Mouse (Mus musculus): ENCODE data around the gene Setd3. TPM values are rescaled to one million over a fixed set of nuclear protein-coding genes. Genes with fewer than 3 reads are reported as not detected.

Gene Setd3
- polyA plus RNA-seq, 1 experiment from 2014 or later: 62.4 TPM

DNA sequence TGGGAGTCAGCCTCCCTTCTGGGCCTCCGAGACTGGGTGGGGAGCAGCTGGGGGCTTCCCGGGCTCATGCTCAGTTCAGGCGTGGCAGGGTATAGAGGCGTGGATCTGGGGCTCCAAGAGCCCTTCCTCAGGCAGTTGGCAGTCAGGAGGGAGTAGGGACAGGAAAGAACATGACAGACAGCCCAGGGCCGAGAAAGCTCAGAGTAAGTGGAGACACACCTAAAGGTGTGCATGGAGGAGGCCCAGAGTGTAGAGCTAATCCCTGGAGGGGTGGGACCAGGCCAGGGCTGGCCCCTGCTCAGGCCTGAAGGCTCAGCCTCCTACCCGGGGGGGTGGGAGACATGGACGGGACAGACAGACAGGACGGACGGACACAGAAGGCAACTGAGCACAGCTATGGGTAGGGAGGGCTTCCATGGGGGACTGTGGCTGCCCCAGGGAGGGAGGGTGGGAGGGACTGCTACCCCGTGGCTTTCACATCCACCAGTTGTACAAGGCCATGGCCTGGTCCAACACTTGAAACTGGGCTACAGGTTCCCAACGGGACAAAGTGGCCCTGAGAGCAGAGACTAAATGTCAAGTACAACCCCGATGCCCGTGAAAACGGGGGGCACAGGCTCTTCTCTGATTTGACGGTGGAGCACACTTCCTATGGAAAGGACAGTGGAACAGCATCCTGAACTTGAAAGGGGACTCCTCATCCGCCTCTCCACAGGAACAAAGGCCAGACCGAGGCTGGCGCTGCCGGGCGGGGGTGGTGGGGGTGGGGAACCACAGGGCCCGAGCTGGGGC is 40.9 kb upstream of the Setd3 start:
- 71% methylated on average over 21 of the region's 21 CpGs for WGBS (ENCODE audit: insufficient replicate concordance)
- 0 out of 2 replicates have a peak overlapping the region, but pooled peaks have one; percentile 31 for H3K27ac ChIP-seq (ENCODE audit: low read depth, low read length)
- H3K9me3 ChIP-seq (replicated peaks; ENCODE audit: control insufficient read depth, low read length): no peaks in the 10 kb centered on the region
- H3K4me3 ChIP-seq (ENCODE audit: low read depth, low read length): no peak overlapping the region
- no peak for ATAC-seq (replicated peaks; ENCODE audit: insufficient number of reproducible peaks, low FRiP score, low TSS enrichment)
- H3K36me3 ChIP-seq (ENCODE audit: control insufficient read depth, insufficient read depth, low read length): no peaks in the 10 kb centered on the region
- H3K4me1 ChIP-seq (ENCODE audit: control insufficient read depth, insufficient read depth, low read length): peaks cover 68% of the 10 kb centered on the region
- no peak overlapping the region for H3K9ac ChIP-seq (ENCODE audit: low read depth, low read length)
- H3K4me2 ChIP-seq: no peak overlapping the region
- no peaks in the 10 kb centered on the region for H3K27me3 ChIP-seq (ENCODE audit: control insufficient read depth, insufficient read depth, low read length)

DNA sequence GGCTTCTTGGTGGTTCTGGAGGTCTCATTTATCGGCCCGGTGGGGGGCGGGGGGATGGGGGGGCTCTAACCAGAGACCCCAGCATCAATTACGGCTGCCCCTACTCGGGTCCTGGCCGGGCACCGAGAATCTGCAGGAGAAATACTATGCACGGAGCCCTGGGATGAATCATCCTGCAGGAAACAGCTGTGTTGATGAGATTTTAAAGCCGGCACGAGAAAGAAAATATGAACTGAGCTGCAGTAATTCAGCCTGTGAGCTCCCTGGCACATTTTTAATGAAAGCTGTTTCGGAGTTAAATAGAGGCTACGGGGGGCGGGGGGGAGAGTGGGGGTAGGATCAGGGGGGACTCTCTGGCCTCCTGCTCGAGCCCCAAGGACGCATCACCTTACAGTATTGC is 40.0 kb upstream of the Setd3 start:
- H3K27me3 ChIP-seq (ENCODE audit: control insufficient read depth, insufficient read depth, low read length): no peaks in the 10 kb centered on the region
- no peak overlapping the region for H3K9ac ChIP-seq (ENCODE audit: low read depth, low read length)
- 0 out of 2 replicates have a peak overlapping the region, but pooled peaks have one; percentile 31 for H3K27ac ChIP-seq (ENCODE audit: low read depth, low read length)
- 58% methylated on average over 15 of the region's 15 CpGs for WGBS (ENCODE audit: insufficient replicate concordance)
- no peaks in the 10 kb centered on the region for H3K9me3 ChIP-seq (replicated peaks; ENCODE audit: control insufficient read depth, low read length)
- no peaks in the 10 kb centered on the region for H3K36me3 ChIP-seq (ENCODE audit: control insufficient read depth, insufficient read depth, low read length)
- no peak for ATAC-seq (replicated peaks; ENCODE audit: insufficient number of reproducible peaks, low FRiP score, low TSS enrichment)
- H3K4me1 ChIP-seq (ENCODE audit: control insufficient read depth, insufficient read depth, low read length): peaks cover 68% of the 10 kb centered on the region
- H3K4me2 ChIP-seq: no peak overlapping the region
- H3K4me3 ChIP-seq (ENCODE audit: low read depth, low read length): no peak overlapping the region

DNA sequence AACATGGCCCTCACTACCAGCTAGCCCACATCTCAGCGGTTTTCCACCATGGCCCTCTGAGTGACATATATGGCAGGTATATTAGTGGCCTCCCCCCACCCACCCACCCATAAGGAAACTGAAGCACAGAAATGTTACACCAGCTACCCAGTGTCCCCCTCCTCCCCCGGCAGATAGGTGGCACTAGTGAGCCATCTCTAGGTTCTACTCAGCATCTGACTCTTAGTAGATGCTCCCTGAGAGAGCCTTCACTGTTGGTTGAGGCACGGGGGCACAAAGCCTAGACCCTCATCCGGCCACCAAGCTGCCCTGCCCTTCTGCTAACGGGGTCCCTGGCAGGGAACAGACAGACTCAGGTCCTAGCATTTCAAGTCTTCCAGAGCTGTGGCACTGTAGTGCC is 38.5 kb upstream of the Setd3 start:
- no peak for ATAC-seq (replicated peaks; ENCODE audit: insufficient number of reproducible peaks, low FRiP score, low TSS enrichment)
- Histone ChIP-seq H3K4me2 (no peak overlapping the region), H3K27me3 (ENCODE audit: control insufficient read depth, insufficient read depth, low read length) (no peaks in the 10 kb centered on the region), H3K4me1 (ENCODE audit: control insufficient read depth, insufficient read depth, low read length) (peaks cover 70% of the 10 kb centered on the region), H3K9ac (ENCODE audit: low read depth, low read length) (no peak overlapping the region), H3K36me3 (ENCODE audit: control insufficient read depth, insufficient read depth, low read length) (no peaks in the 10 kb centered on the region), H3K9me3 (replicated peaks; ENCODE audit: control insufficient read depth, low read length) (no peaks in the 10 kb centered on the region), H3K4me3 (ENCODE audit: low read depth, low read length) (no peak overlapping the region), H3K27ac (ENCODE audit: low read depth, low read length) (no peak overlapping the region)
- WGBS (ENCODE audit: insufficient replicate concordance): 58% methylated on average over 4 of the region's 5 CpGs

DNA sequence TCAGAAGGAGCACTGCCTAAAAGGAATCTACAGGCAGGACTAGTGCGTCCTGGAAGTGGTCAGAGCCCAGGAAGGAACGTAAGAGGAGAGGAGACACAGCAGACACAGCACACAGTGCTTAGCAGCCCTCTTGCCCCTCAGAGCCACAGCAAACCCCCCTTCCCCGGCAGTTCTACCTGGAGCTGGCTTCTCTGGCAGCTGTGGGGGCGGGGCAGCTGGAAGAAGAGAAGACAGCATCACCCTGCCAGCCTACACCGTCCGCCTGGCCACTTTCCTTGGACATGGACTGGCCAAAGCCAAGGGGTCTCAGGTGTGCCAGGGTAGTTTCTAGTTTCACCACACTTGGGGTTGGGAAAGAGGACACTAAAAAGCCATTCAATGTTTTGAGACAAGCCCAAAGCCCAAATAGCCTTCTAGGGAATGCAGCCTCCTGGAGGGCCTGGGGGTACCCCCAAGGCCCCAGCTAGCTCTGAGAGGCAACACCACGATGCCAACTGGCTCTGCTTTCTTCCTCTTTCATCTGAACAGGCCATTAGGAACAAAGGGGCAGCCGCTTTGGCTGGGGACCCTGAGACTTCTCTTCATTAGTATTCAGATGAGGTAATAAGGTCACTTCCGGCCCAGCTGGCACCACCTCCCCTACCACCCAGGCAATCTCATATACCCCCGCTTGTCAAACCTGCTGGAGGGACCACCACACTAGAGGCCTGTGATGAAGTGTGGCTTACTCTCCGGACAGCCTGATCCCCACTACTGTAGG is 37.7 kb upstream of the Setd3 start:
- Histone ChIP-seq H3K36me3 (ENCODE audit: control insufficient read depth, insufficient read depth, low read length) (no peaks in the 10 kb centered on the region), H3K4me3 (ENCODE audit: low read depth, low read length) (no peak overlapping the region), H3K4me1 (ENCODE audit: control insufficient read depth, insufficient read depth, low read length) (peaks cover 78% of the 10 kb centered on the region), H3K27me3 (ENCODE audit: control insufficient read depth, insufficient read depth, low read length) (no peaks in the 10 kb centered on the region), H3K9ac (ENCODE audit: low read depth, low read length) (no peak overlapping the region), H3K9me3 (replicated peaks; ENCODE audit: control insufficient read depth, low read length) (no peaks in the 10 kb centered on the region), H3K4me2 (no peak overlapping the region), H3K27ac (ENCODE audit: low read depth, low read length) (no peak overlapping the region)
- ATAC-seq (replicated peaks; ENCODE audit: insufficient number of reproducible peaks, low FRiP score, low TSS enrichment): no peak
- WGBS (ENCODE audit: insufficient replicate concordance): 82% methylated on average over 11 of the region's 11 CpGs

DNA sequence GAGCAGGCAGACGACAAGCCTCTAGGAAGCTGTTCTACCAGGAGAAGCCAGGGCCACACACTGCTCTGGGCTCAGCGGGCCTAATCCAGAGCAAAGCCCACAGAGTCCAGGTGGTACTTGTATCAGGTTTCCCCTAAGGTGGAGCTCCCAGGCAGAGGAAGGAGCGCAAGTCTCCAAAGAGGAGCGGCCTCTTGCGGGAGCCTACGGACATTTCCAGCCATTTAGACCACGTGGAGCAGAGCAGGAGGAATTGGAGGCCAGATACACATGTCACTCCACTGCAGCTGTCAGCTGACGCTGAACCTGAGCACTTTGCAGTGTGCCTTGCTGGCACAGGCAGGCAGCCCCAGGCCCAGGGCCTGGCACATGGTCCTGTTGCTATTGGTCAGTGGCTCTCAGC is 36.0 kb upstream of the Setd3 start:
- Histone ChIP-seq H3K27me3 (ENCODE audit: control insufficient read depth, insufficient read depth, low read length) (no peaks in the 10 kb centered on the region), H3K4me2 (no peak overlapping the region), H3K9ac (ENCODE audit: low read depth, low read length) (no peak overlapping the region), H3K4me3 (ENCODE audit: low read depth, low read length) (no peak overlapping the region), H3K4me1 (ENCODE audit: control insufficient read depth, insufficient read depth, low read length) (peaks cover 72% of the 10 kb centered on the region), H3K27ac (ENCODE audit: low read depth, low read length) (no peak overlapping the region), H3K9me3 (replicated peaks; ENCODE audit: control insufficient read depth, low read length) (no peaks in the 10 kb centered on the region), H3K36me3 (ENCODE audit: control insufficient read depth, insufficient read depth, low read length) (no peaks in the 10 kb centered on the region)
- 29% methylated on average over 8 of the region's 8 CpGs for WGBS (ENCODE audit: insufficient replicate concordance)
- ATAC-seq (replicated peaks; ENCODE audit: insufficient number of reproducible peaks, low FRiP score, low TSS enrichment): no peak

DNA sequence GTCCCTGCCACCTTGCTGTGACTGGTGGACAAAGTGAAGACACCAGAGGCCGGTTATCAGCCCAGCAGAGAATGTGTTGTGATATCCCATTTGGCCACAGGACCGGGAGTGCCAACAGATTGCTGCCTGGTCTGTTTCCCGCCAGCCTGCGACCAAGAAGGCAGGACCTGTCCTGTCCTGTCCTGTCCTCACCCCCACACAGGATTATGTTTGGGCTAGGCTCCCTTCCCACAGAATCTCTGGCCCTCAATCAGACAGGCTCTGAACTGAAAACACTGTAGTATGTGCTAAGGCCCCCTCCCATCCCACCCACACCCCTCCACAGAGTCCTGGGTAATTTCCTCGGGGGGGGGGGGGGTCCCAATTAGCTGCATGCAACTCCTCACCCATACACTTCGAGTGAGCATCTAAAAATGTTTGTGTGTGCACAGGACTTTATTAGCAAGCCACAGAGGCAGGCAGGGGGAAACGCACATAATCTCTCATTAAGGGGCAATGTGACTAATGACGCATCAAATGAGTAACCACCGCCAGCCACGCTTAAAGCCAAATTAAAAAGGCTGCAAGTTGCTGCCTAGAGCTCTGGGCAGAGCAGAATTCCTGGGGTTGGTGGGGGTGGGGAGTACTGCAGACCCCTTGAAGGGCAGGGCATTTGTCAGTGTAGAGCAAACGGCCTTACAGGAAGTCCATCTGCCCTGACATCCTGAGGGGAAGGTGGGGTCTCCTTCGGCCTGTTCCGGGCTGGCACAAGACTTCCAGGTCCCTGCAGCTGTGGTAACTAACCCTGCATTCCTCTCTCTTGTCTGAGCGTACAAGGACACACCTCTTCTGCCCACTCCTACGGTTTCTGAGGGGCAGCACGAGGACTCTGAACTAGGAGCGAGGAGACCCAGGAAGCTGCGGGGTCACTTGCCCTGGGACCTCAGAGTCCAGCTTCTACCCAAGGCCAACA is 34.3 kb upstream of the Setd3 start:
- WGBS (ENCODE audit: insufficient replicate concordance): 32% methylated on average over 18 of the region's 18 CpGs
- Histone ChIP-seq H3K36me3 (ENCODE audit: control insufficient read depth, insufficient read depth, low read length) (no peaks in the 10 kb centered on the region), H3K4me3 (ENCODE audit: low read depth, low read length) (no peak overlapping the region), H3K4me2 (no peak overlapping the region), H3K27ac (ENCODE audit: low read depth, low read length) (no peak overlapping the region), H3K9me3 (replicated peaks; ENCODE audit: control insufficient read depth, low read length) (no peaks in the 10 kb centered on the region), H3K9ac (ENCODE audit: low read depth, low read length) (no peak overlapping the region), H3K4me1 (ENCODE audit: control insufficient read depth, insufficient read depth, low read length) (peaks cover 63% of the 10 kb centered on the region), H3K27me3 (ENCODE audit: control insufficient read depth, insufficient read depth, low read length) (no peaks in the 10 kb centered on the region)
- ATAC-seq (replicated peaks; ENCODE audit: insufficient number of reproducible peaks, low FRiP score, low TSS enrichment): no peak

DNA sequence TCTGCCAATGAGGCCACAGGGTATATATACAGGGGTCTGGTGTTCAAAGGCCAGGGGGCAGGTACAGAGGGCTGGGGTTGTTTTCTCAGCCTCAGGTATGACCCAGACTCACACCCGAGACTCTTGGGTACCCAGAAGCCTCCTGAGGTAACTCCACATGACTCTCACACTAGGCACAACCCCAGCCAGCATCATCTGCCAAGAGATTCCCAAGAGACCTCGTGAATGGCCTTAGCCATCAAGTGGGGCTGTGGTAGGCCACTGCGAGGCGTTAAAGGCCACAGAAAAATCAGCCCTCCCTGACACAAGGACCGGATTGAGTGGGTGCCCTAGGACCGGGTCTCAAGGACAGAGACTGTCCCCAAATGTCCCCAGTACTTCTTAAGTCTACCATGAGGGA is 33.4 kb upstream of the Setd3 start:
- peaks cover 55% of the 10 kb centered on the region for H3K4me1 ChIP-seq (ENCODE audit: control insufficient read depth, insufficient read depth, low read length)
- H3K4me2 ChIP-seq: no peak overlapping the region
- no peaks in the 10 kb centered on the region for H3K27me3 ChIP-seq (ENCODE audit: control insufficient read depth, insufficient read depth, low read length)
- no peaks in the 10 kb centered on the region for H3K36me3 ChIP-seq (ENCODE audit: control insufficient read depth, insufficient read depth, low read length)
- whole genome bisulfite sequencing (ENCODE audit: insufficient replicate concordance): 75% methylated on average over 6 of the region's 6 CpGs
- no peak overlapping the region; the same call in 1 of the 2 replicates for H3K27ac ChIP-seq (ENCODE audit: low read depth, low read length)
- no peak overlapping the region for H3K9ac ChIP-seq (ENCODE audit: low read depth, low read length)
- no peaks in the 10 kb centered on the region for H3K9me3 ChIP-seq (replicated peaks; ENCODE audit: control insufficient read depth, low read length)
- ATAC-seq (replicated peaks; ENCODE audit: insufficient number of reproducible peaks, low FRiP score, low TSS enrichment): no peak
- H3K4me3 ChIP-seq (ENCODE audit: low read depth, low read length): no peak overlapping the region

DNA sequence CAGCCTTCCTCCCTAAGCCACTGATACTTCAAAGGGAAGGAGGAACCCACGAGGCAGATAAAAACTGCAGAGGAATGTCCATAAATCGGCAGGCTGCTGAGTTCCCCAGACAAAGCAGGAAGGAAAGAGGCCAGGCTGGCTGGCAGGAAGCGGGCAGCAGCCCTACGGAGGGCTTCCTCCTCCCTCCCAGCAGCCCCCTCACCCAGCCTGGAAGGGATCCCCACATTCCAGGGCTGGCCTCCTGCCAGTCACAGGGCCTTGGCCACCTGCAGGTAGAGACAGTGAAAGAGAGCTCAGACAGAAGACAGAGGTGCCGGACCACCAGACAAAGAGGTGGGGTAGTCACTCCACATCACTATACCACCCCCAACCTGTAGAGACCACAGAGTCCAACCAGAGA is 33.0 kb upstream of the Setd3 start:
- H3K4me1 ChIP-seq (ENCODE audit: control insufficient read depth, insufficient read depth, low read length): peaks cover 53% of the 10 kb centered on the region
- no peak overlapping the region for H3K4me2 ChIP-seq
- H3K9ac ChIP-seq (ENCODE audit: low read depth, low read length): no peak overlapping the region
- H3K4me3 ChIP-seq (ENCODE audit: low read depth, low read length): no peak overlapping the region
- H3K9me3 ChIP-seq (replicated peaks; ENCODE audit: control insufficient read depth, low read length): no peaks in the 10 kb centered on the region
- 27% methylated on average over 5 of the region's 5 CpGs for WGBS (ENCODE audit: insufficient replicate concordance)
- H3K36me3 ChIP-seq (ENCODE audit: control insufficient read depth, insufficient read depth, low read length): no peaks in the 10 kb centered on the region
- H3K27me3 ChIP-seq (ENCODE audit: control insufficient read depth, insufficient read depth, low read length): no peaks in the 10 kb centered on the region
- no peak for ATAC-seq (replicated peaks; ENCODE audit: insufficient number of reproducible peaks, low FRiP score, low TSS enrichment)
- H3K27ac ChIP-seq (ENCODE audit: low read depth, low read length): no peak overlapping the region; the same call in 1 of the 2 replicates

Data from heart, embryonic 11.5 days (tissue).